Comparison of ENCODE assay signal across 8 mouse cellular contexts in genomic region chr14:100283411-100284118, GRCm38 (mm10). TPM values are rescaled to one million over a fixed set of nuclear protein-coding genes. Genes with fewer than 3 reads are reported as not detected.
A peak's percentile ranks its signal among the peaks of the same experiment; 100 is the strongest.
DNase-seq lines count a peak whose midpoint lies in the region; ATAC-seq and TF ChIP-seq lines count a peak whose summit lies in the region.

No protein-coding gene starts in this region.

- TF ChIP-seq CTCF in thymus, adult 2 months (IDR thresholded peaks at IDR 0.05; ENCODE audit: borderline replicate concordance, control insufficient read depth, extremely low read depth, insufficient read depth, low read length, poor library complexity): no peak

- WGBS in liver, embryonic 12.5 days (ENCODE audit: insufficient replicate concordance): 2% methylated on average over 26 of the region's 27 CpGs
- 9% methylated on average over 27 of the region's 27 CpGs for WGBS in thymus, adult 2 months

- peak overlapping the region; percentile 55 for H3K4me3 ChIP-seq in liver, embryonic 12.5 days
- no peak overlapping the region for H3K4me3 ChIP-seq in thymus, adult 2 months (ENCODE audit: control insufficient read depth, insufficient read depth, low read length)

- TF ChIP-seq POLR2A in thymus, adult 2 months (IDR thresholded peaks at IDR 0.05; ENCODE audit: control insufficient read depth, extremely low read depth, insufficient read depth, low read length, poor library complexity): no peak

- intact Hi-C loops in heart, postnatal 25 days (cut with DNase I): loop anchor here (2.0 to 10.0 kb wide), 5 partner anchors 71 to 471 kb away; no protein-coding TSS in a partner anchor

- H3K9me3 ChIP-seq in liver, embryonic 12.5 days (replicated peaks): no peaks in the 10 kb centered on the region

- H3K9ac ChIP-seq in liver, embryonic 12.5 days: peak overlapping the region; percentile 51

- H3K36me3 ChIP-seq in liver, embryonic 12.5 days: no peaks in the 10 kb centered on the region
- no peaks in the 10 kb centered on the region for H3K36me3 ChIP-seq in thymus, adult 2 months (ENCODE audit: control insufficient read depth, insufficient read depth, low read length)

- peaks cover 47% of the 10 kb centered on the region for H3K27me3 ChIP-seq in liver, embryonic 12.5 days (replicated peaks)
- H3K27me3 ChIP-seq in thymus, adult 2 months (ENCODE audit: control insufficient read depth, insufficient read depth, low read length): peaks cover 20% of the 10 kb centered on the region

- peak overlapping the region; percentile 71 for H3K4me2 ChIP-seq in liver, embryonic 12.5 days

- peak overlapping the region; percentile 43; the same call in 1 of the 2 replicates for H3K27ac ChIP-seq in liver, embryonic 12.5 days
- H3K27ac ChIP-seq in thymus, adult 2 months (ENCODE audit: control insufficient read depth, insufficient read depth, low read length): no peak overlapping the region

- no peak for ATAC-seq in liver, embryonic 12.5 days

- H3K4me1 ChIP-seq in liver, embryonic 12.5 days: peaks cover 13% of the 10 kb centered on the region; the same call in 1 of the 2 replicates
- H3K4me1 ChIP-seq in thymus, adult 2 months (replicated peaks; ENCODE audit: control insufficient read depth, insufficient read depth, low read length): 0 out of 2 replicates have a peak, but pooled peaks cover 5% of the 10 kb centered on the region

- peak; percentile 97 for DNase-seq in heart, adult 11 months
- DNase-seq in heart, postnatal 25 days (ENCODE audit: low spot score): no peak
- DNase-seq in cerebellum, adult 11-12 months: peak; percentile 38
- DNase-seq in forelimb bud, embryonic 11.5 days (ENCODE audit: low read depth, low spot score): peak; percentile 43
- DNase-seq in induced T-regulatory cell, adult 2 months (ENCODE audit: low read depth): peak; percentile 30
- DNase-seq in ovary, postnatal 14 days (ENCODE audit: low spot score): peak; percentile 5
- DNase-seq in thymus, adult 2 months: no peak

RNA-seq across cellular contexts. Expression of gene Klf12, which starts 0.9 kb away (rescaled TPM):
- 10 to 100 TPM; 16.2 to 18.6 TPM for total RNA-seq in heart, postnatal 25 days (2021)
- polyA plus RNA-seq in liver, embryonic 12.5 days (2016; fragmentation: Nextera tagmentation; extraction: Ambion mirVana): 5.4 and 6.7 TPM in 2 replicates
- polyA plus RNA-seq in thymus, adult 2 months (2012; rRNA removed): 1.6 TPM in 2 replicates

Comparison
In these comparisons a context has a peak if more than half of its experiments do, and no peak if none do; other contexts are left out.
1. DNase-seq: peak in heart, adult 11 months (single experiment), cerebellum, adult 11-12 months (single experiment), forelimb bud, embryonic 11.5 days (single experiment), induced T-regulatory cell, adult 2 months (single experiment) and ovary, postnatal 14 days (single experiment); none in heart, postnatal 25 days (single experiment) and thymus, adult 2 months (single experiment).